In genomic region chr4:61303900-61304299, GRCm38 (mm10) we compare ENCODE assay signal across 26 mouse cellular contexts. TPM values are rescaled to one million over a fixed set of nuclear protein-coding genes. Genes with fewer than 3 reads are reported as not detected.
"Had no signal": no experiment of that assay in that cellular context is flagged by ENCODE, and none has a peak within 500 bp of the region (broad histone marks: within the 10 kb centered on the region; RNA-seq: fewer than 3 reads in every experiment).

Gene Mup14 (minus strand): TSS chr4:61304000.

RNA-seq across cellular contexts. Expression of gene Mup14, which starts in this region (rescaled TPM):
- total RNA-seq: common myeloid progenitor, adult 5-6 weeks; forebrain, postnatal 0 days; gastrocnemius, postnatal 10 days; gastrocnemius, postnatal 14 days; gastrocnemius, postnatal 4 days; granulocyte monocyte progenitor cell, adult 5-6 weeks; heart, adult 18-20 months; heart, adult 2 months; heart, adult 8-10 months had no signal
- polyA plus RNA-seq: cortical plate, adult 2 months; embryonic facial prominence, embryonic 10.5 days; embryonic facial prominence, embryonic 11.5 days; embryonic facial prominence, embryonic 12.5 days; embryonic facial prominence, embryonic 13.5 days; embryonic facial prominence, embryonic 14.5 days; embryonic facial prominence, embryonic 15.5 days; erythroblast, embryonic 14.5 days; forebrain, embryonic 10.5 days; forebrain, embryonic 11.5 days; forebrain, embryonic 12.5 days; forebrain, embryonic 13.5 days; forebrain, embryonic 14.5 days; forebrain, embryonic 15.5 days; forebrain, embryonic 16.5 days; forebrain, postnatal 0 days; frontal cortex, adult 2 months; gonadal fat pad, adult 2 months; heart, adult 2 months had no signal
